Mouse (Mus musculus): ENCODE results near the gene Atg9a. TPM values are rescaled to one million over a fixed set of nuclear protein-coding genes. Genes with fewer than 3 reads are reported as not detected.

The Atg9a gene
- polyA plus RNA-seq, 1 experiment from 2014 or later: 27.6 TPM

- Histone ChIP-seq H3K4me3 (no peak overlapping the region), H3K9ac (no peak overlapping the region), H3K4me1 (no peaks in the 10 kb centered on the region), H3K27ac (no peak overlapping the region), H3K36me3 (no peaks in the 10 kb centered on the region), H3K27me3 (no peaks in the 10 kb centered on the region), H3K9me3 (no peaks in the 10 kb centered on the region), H3K4me2 (no peak overlapping the region)
- no peak for ATAC-seq (ENCODE audit: borderline replicate concordance, extremely low read depth, low FRiP score, low TSS enrichment)
These were observed 33.0 kb downstream of the Atg9a start for GRCm38 (mm10) chr1:75158990-75159389.

DNA sequence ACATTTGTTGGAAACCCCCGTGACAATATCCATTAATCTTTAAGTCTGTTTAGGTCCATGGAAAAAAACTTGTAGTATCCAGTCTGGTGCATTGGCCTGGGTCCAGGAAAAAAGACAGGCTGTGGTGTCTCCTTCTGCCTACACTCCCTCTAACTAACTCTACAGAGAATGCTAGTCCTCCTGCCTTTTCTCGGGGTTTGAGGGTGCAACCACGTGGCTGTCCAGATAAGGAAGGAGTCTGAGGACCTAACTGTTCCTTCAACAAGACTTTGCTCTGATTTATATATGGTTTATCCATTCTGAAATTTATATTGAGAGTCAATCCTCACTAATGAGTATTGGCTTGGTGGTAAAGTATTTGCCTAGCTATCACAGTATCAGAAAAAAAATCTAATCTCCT is 36.2 kb downstream of the Atg9a start:
- Histone ChIP-seq H3K9me3 (no peaks in the 10 kb centered on the region), H3K9ac (no peak overlapping the region), H3K4me2 (no peak overlapping the region), H3K27me3 (no peaks in the 10 kb centered on the region), H3K4me1 (no peaks in the 10 kb centered on the region), H3K27ac (no peak overlapping the region), H3K36me3 (no peaks in the 10 kb centered on the region), H3K4me3 (no peak overlapping the region)
- 40% methylated on average over 3 of the region's 3 CpGs for whole genome bisulfite sequencing
- ATAC-seq (ENCODE audit: borderline replicate concordance, extremely low read depth, low FRiP score, low TSS enrichment): no peak

DNA sequence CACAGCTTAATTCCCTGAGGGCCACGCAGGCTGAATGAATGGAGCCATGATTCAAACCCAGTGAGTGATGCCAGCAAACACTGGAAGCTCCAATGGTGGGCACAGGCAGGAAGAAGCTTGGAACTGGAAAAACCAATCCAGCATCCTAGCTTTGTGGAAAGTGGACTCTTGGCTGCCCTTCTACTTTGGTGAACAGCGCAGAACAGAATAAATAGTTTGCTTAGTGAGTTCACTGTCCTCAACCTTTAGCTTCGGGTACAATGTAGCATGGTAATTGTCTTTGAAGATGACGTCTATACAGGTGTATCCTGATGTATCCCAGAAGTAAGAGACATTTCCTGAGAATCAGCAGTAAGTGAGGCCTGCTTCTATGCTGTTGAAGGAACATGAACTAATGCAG is 43.3 kb downstream of the Atg9a start:
- Histone ChIP-seq H3K27me3 (no peaks in the 10 kb centered on the region), H3K27ac (no peak overlapping the region), H3K9me3 (no peaks in the 10 kb centered on the region), H3K4me3 (no peak overlapping the region), H3K4me2 (no peak overlapping the region), H3K4me1 (peaks cover 8% of the 10 kb centered on the region), H3K36me3 (peaks cover 41% of the 10 kb centered on the region), H3K9ac (no peak overlapping the region)
- WGBS: 83% methylated on average over 4 of the region's 4 CpGs
- ATAC-seq (ENCODE audit: borderline replicate concordance, extremely low read depth, low FRiP score, low TSS enrichment): no peak

GRCm38 (mm10) chr1:75147411-75148135 is 44.4 kb downstream of the Atg9a start:
- no peaks in the 10 kb centered on the region for H3K9me3 ChIP-seq
- H3K36me3 ChIP-seq: peaks cover 41% of the 10 kb centered on the region
- no peak overlapping the region for H3K27ac ChIP-seq
- 72% methylated on average over 7 of the region's 7 CpGs for WGBS
- no peaks in the 10 kb centered on the region for H3K27me3 ChIP-seq
- no peak overlapping the region for H3K9ac ChIP-seq
- no peak overlapping the region for H3K4me3 ChIP-seq
- no peak overlapping the region for H3K4me2 ChIP-seq
- ATAC-seq (ENCODE audit: borderline replicate concordance, extremely low read depth, low FRiP score, low TSS enrichment): no peak
- H3K4me1 ChIP-seq: peaks cover 14% of the 10 kb centered on the region

DNA sequence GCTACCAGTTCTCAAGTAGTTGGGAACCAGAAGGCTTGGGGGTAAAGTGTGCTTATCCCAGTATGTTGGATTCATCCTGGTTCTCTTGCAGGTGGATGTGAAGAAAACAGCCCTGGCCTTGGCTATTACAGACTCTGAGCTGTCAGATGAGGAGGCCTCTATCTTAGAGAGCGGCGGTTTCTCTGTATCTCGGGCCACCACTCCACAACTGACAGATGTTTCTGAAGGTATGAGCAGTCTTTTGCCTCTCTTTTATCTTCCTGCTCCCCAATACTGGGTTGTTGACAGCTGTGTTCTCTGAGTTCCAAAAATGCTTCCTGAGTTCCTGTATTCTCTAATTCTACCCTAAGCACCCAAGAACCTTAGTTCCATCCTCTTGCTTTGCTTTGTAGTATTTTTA is 46.4 kb downstream of the Atg9a start:
- peaks cover 41% of the 10 kb centered on the region for H3K36me3 ChIP-seq

DNA sequence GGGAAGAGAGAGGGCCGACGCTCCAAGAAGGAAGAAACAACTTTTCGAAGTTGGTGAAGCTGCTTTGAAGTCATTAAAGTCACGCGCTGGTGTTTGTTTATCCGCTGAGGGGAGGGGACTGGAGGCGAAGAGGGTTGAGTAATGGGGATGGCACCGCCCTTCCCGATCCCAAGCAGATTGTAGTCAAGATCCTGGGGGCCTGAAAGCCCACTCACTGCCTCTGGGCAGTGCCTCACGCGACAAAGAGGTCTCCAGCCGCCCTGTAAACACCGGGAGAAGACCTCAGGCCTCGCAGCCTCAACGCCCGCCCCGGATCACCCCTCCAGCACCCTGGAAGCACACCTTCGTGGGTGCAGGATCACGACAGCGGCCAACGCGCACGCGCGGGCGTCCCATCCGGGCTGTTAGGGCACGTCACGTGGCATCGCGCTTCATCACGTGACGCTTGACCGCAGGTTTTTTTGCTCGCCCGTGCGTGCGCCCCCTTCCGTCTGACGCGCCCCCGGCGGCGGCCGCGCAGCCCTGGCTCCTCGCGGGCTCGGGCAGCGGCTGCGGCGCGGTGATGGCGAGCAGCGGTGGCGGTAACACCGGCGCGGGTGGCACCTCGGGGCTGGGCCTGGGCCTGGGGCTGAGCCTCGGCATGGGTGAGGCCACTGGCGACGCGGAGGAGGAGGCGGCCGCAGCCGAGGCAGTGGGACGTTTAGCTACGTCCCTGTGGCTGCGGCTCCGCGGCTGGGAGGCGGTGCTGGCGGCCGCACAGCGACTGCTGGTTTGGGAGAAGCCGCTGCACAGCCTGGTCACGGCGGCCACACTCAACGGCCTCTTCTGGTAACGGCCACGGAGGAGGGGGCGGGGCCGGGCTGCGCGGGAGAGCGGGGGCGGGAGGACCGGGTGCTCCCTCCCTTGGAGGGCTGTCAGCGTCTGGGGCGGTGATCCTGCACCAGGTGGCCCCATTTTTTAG is 49.4 kb downstream of the Atg9a start, which contains the start of the genes Cnppd1 and Retreg2:
Gene Cnppd1, minus strand, starts transcription at position 411 of the 961 bp plus-strand sequence.
Gene Retreg2, plus strand, starts transcription at position 478 of the 961 bp plus-strand sequence.
- peak; percentile 86 for ATAC-seq (ENCODE audit: borderline replicate concordance, extremely low read depth, low FRiP score, low TSS enrichment)
- under 1% methylated on average over 86 of the region's 91 CpGs for WGBS
- Histone ChIP-seq H3K36me3 (peaks cover 55% of the 10 kb centered on the region), H3K27me3 (no peaks in the 10 kb centered on the region), H3K9me3 (no peaks in the 10 kb centered on the region), H3K4me2 (peak within 1 kb of the TSS; percentile 89), H3K4me1 (peaks cover 28% of the 10 kb centered on the region), H3K4me3 (peak within 1 kb of the TSS; percentile 67), H3K9ac (peak within 1 kb of the TSS; percentile 90), H3K27ac (peak within 1 kb of the TSS; percentile 94)

More for the DNA sequence above, 46.4 kb downstream of the Atg9a start:
- Histone ChIP-seq H3K27me3 (no peaks in the 10 kb centered on the region), H3K4me2 (no peak overlapping the region), H3K27ac (no peak overlapping the region), H3K4me1 (peaks cover 21% of the 10 kb centered on the region), H3K9ac (no peak overlapping the region), H3K4me3 (no peak overlapping the region), H3K9me3 (no peaks in the 10 kb centered on the region)
- WGBS: 93% methylated on average over 3 of the region's 3 CpGs
- no peak for ATAC-seq (ENCODE audit: borderline replicate concordance, extremely low read depth, low FRiP score, low TSS enrichment)

- Histone ChIP-seq H3K4me3 (peak overlapping the region; percentile 67), H3K9ac (peak overlapping the region; percentile 90), H3K4me2 (peak overlapping the region; percentile 89), H3K27ac (peak overlapping the region; percentile 94), H3K36me3 (peaks cover 53% of the 10 kb centered on the region), H3K9me3 (no peaks in the 10 kb centered on the region), H3K4me1 (peaks cover 28% of the 10 kb centered on the region), H3K27me3 (no peaks in the 10 kb centered on the region)
- ATAC-seq (ENCODE audit: borderline replicate concordance, extremely low read depth, low FRiP score, low TSS enrichment): peak; percentile 24; the same call in 1 of the 2 replicates
- WGBS: under 1% methylated on average over 52 of the region's 53 CpGs
These were observed 50.4 kb downstream of the Atg9a start for GRCm38 (mm10) chr1:75141486-75142190.

GRCm38 (mm10) chr1:75140601-75141190 is 51.3 kb downstream of the Atg9a start:
- H3K36me3 ChIP-seq: peaks cover 53% of the 10 kb centered on the region
- no peak for ATAC-seq (ENCODE audit: borderline replicate concordance, extremely low read depth, low FRiP score, low TSS enrichment)
- H3K4me2 ChIP-seq: peak overlapping the region; percentile 89
- no peaks in the 10 kb centered on the region for H3K9me3 ChIP-seq
- peak overlapping the region; percentile 90 for H3K9ac ChIP-seq
- peaks cover 28% of the 10 kb centered on the region for H3K4me1 ChIP-seq
- WGBS: 57% methylated on average over 4 of the region's 4 CpGs
- H3K4me3 ChIP-seq: peak overlapping the region; percentile 67
- no peaks in the 10 kb centered on the region for H3K27me3 ChIP-seq
- H3K27ac ChIP-seq: peak overlapping the region; percentile 94

GRCm38 (mm10) chr1:75138448-75138847 is 53.5 kb downstream of the Atg9a start:
- Histone ChIP-seq H3K4me1 (peaks cover 18% of the 10 kb centered on the region), H3K9ac (no peak overlapping the region), H3K27me3 (no peaks in the 10 kb centered on the region), H3K36me3 (peaks cover 41% of the 10 kb centered on the region), H3K4me2 (no peak overlapping the region), H3K9me3 (no peaks in the 10 kb centered on the region), H3K4me3 (no peak overlapping the region), H3K27ac (no peak overlapping the region)
- WGBS: 88% methylated on average over 2 of the region's 2 CpGs
- ATAC-seq (ENCODE audit: borderline replicate concordance, extremely low read depth, low FRiP score, low TSS enrichment): no peak

GRCm38 (mm10) chr1:75136730-75137129 is 55.3 kb downstream of the Atg9a start:
- H3K4me2 ChIP-seq: no peak overlapping the region
- WGBS: 34% methylated on average over 3 of the region's 3 CpGs
- ATAC-seq (ENCODE audit: borderline replicate concordance, extremely low read depth, low FRiP score, low TSS enrichment): no peak

GRCm38 (mm10) chr1:75136293-75136692 is 55.7 kb downstream of the Atg9a start:
- Histone ChIP-seq H3K27me3 (no peaks in the 10 kb centered on the region), H3K9ac (no peak overlapping the region), H3K4me1 (peaks cover 14% of the 10 kb centered on the region), H3K36me3 (peaks cover 41% of the 10 kb centered on the region), H3K27ac (no peak overlapping the region), H3K4me2 (no peak overlapping the region), H3K9me3 (no peaks in the 10 kb centered on the region), H3K4me3 (no peak overlapping the region)
- 67% methylated on average over 6 of the region's 6 CpGs for WGBS
- ATAC-seq (ENCODE audit: borderline replicate concordance, extremely low read depth, low FRiP score, low TSS enrichment): no peak

More at GRCm38 (mm10) chr1:75136730-75137129, 55.3 kb downstream of the Atg9a start:
- H3K4me3 ChIP-seq: no peak overlapping the region
- no peaks in the 10 kb centered on the region for H3K27me3 ChIP-seq
- H3K4me1 ChIP-seq: peaks cover 14% of the 10 kb centered on the region
- H3K9me3 ChIP-seq: no peaks in the 10 kb centered on the region
- H3K9ac ChIP-seq: no peak overlapping the region
- no peak overlapping the region for H3K27ac ChIP-seq
- H3K36me3 ChIP-seq: peaks cover 41% of the 10 kb centered on the region
